Mouse (Mus musculus) myocyte (in vitro differentiated cells): ENCODE data around the gene Atp1a2. TPM values are rescaled to one million over a fixed set of nuclear protein-coding genes. Genes with fewer than 3 reads are reported as not detected.

Experiments used
- H3K27me3 ChIP-seq: one replicate; pipeline ENCODE4 v1.6.1; 2011; ENCODE audit not compliant: control insufficient read depth, insufficient read depth, insufficient read length
- H3K36me3 ChIP-seq: one replicate; pipeline ENCODE4 v1.6.1; 2011; ENCODE audit not compliant: control insufficient read depth, insufficient read depth
- H3K4me2 ChIP-seq: one replicate; pipeline ENCODE4 v1.6.1; 2011; ENCODE audit warnings: low read depth, control low read depth
- H3K4me3 ChIP-seq: one replicate; pipeline ENCODE4 v1.5.1; 2011; ENCODE audit warnings: mild to moderate bottlenecking, control low read depth, moderate library complexity
- H3K79me2 ChIP-seq: one replicate; pipeline ENCODE4 v1.6.1; 2011; ENCODE audit not compliant: control insufficient read depth, insufficient read depth
- H3ac ChIP-seq: one replicate; pipeline ENCODE4 v1.6.1; 2011; ENCODE audit not compliant: control insufficient read depth, insufficient read length
- CEBPB ChIP-seq: IDR thresholded peaks from 2 replicates; pipeline ENCODE4 v1.6.1; 2011; ENCODE audit warnings: mild to moderate bottlenecking, moderate library complexity; ENCODE audit not compliant: poor library complexity, insufficient read depth, severe bottlenecking
- E2F4 ChIP-seq: IDR thresholded peaks from one replicate; pipeline ENCODE4 v1.6.1; 2011; ENCODE audit warnings: mild to moderate bottlenecking, control low read depth, moderate library complexity; ENCODE audit not compliant: insufficient read depth
- MAX ChIP-seq: IDR thresholded peaks from one replicate; pipeline ENCODE4 v1.6.1; 2011; ENCODE audit warnings: low read depth, mild to moderate bottlenecking, control low read depth
- MYOD1 ChIP-seq, 3 experiments: IDR thresholded peaks; one replicate each; pipeline ENCODE4 v1.6.1; 2011; ENCODE audit warnings: control low read depth in 2 of 3, low read depth in 2 of 3, mild to moderate bottlenecking in 2 of 3, moderate library complexity in 1 of 3; ENCODE audit not compliant: insufficient read length in 2 of 3, control insufficient read depth in 1 of 3
- MYOG ChIP-seq, 3 experiments: IDR thresholded peaks; one replicate each; pipeline ENCODE4 v1.6.1; 2011; ENCODE audit warnings: control low read depth in 2 of 3, low read depth in 2 of 3, mild to moderate bottlenecking in 2 of 3; ENCODE audit not compliant: insufficient read length in 2 of 3, control insufficient read depth in 1 of 3, insufficient read depth in 1 of 3
- POLR2A ChIP-seq: IDR thresholded peaks from one replicate; pipeline ENCODE4 v1.6.1; 2011; ENCODE audit warnings: low read depth, mild to moderate bottlenecking, control low read depth, moderate library complexity; ENCODE audit not compliant: insufficient read length
- POLR2AphosphoS2 ChIP-seq: IDR thresholded peaks from one replicate; pipeline ENCODE4 v1.6.1; 2011; ENCODE audit warnings: low read depth, control low read depth; ENCODE audit not compliant: insufficient read length
- REST ChIP-seq: IDR thresholded peaks from one replicate; pipeline ENCODE4 v1.6.1; 2011; ENCODE audit warnings: mild to moderate bottlenecking, control low read depth, moderate library complexity; ENCODE audit not compliant: insufficient read depth, insufficient read length
- SRF ChIP-seq: IDR thresholded peaks from one replicate; pipeline ENCODE4 v1.6.1; 2011; ENCODE audit warnings: low read depth; ENCODE audit not compliant: control insufficient read depth, insufficient read length
- TCF12 ChIP-seq: IDR thresholded peaks from one replicate; pipeline ENCODE4 v1.6.1; 2011; ENCODE audit warnings: mild to moderate bottlenecking, control low read depth; ENCODE audit not compliant: poor library complexity, insufficient read depth, severe bottlenecking
- TCF3 ChIP-seq: IDR thresholded peaks from one replicate; pipeline ENCODE4 v1.6.1; 2011; ENCODE audit warnings: low read depth, control low read depth; ENCODE audit not compliant: insufficient read length
- USF1 ChIP-seq: IDR thresholded peaks from one replicate; pipeline ENCODE4 v1.6.1; 2011; ENCODE audit warnings: low read depth, mild to moderate bottlenecking, control low read depth, moderate library complexity
- polyA plus RNA-seq: library from polyadenylated mRNA; unstranded; fragments of >200 nt; fragmentation: generic; extraction: Trizol; gene quantifications from one replicate; pipeline ENCODE4 v1.2.1, GENCODE M21; 2012; ENCODE audit warnings: missing spikeins

Atp1a2 gene
- 92.9 TPM for polyA plus RNA-seq

DNA sequence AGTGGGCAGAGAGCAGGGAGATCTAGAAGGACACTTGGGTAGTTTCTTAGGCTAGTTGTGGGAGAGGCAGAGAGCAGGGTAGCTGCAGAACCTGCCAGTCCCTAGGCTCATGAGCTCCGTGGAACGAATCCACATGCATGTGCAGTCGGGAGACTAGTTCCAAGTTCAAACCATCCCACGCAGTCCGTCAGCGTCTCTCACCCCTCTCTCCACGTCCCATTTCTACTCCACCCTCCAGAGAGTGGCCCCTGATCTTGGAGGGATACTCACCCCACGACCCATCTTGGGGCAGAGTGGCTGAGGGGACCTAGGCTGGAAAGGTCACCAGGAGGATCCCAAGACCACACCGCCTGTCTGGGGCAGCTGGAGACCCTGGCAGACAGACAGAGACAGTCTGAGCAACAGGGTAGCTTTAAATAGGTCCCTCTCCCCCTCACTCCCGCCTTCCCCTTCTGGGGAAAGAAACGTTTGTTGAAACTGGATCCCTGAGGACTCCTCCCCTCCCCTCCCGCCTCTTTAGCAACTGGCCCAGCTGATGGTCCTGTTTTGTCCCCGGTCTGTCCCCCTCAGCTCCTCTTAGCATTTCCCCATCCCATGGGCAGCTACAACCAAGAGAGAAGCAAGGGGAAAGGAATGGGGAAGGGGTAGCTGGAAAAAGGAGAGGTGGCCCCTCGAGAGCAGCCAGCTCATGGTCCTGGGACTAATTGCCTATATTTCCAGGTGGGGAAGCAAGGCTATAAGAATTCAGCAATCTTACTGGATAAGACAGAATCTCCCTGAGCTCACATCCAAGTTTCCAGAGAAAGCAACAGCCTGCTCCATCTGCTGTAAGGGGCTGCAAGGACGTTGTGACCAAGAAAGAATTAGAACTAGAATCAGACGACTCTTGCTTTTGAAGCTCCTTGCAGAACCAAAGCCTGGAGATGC lies at the start of gene Atp1a2:
Gene Atp1a2 (minus strand): TSS at position 454 of the 927 bp plus-strand sequence.
- Histone ChIP-seq H3K36me3 (no peaks in the 10 kb centered on the region), H3K27me3 (no peaks in the 10 kb centered on the region), H3K79me2 (no peaks in the 10 kb centered on the region), H3K4me2 (peak within 1 kb of the TSS; percentile 78), H3ac (peak within 1 kb of the TSS; percentile 26), H3K4me3 (peak within 1 kb of the TSS; percentile 29)
- TF ChIP-seq MYOD1 (IDR thresholded peaks at IDR 0.05; ENCODE audit: control insufficient read depth in 1 of 3, insufficient read length in 2 of 3, low read depth in 2 of 3) = peak in 2 of 3 experiments; percentile 54 to 83
- no peak for TF ChIP-seq SRF
- TF ChIP-seq E2F4 = no peak
- no peak for TF ChIP-seq REST
- no peak for TF ChIP-seq MAX
- peak; percentile 74 for TF ChIP-seq POLR2AphosphoS2
- TF ChIP-seq USF1 = no peak
- peak in 2 of 3 experiments; percentile 67 to 83 for TF ChIP-seq MYOG (IDR thresholded peaks at IDR 0.05; ENCODE audit: control insufficient read depth in 1 of 3, insufficient read depth in 1 of 3, insufficient read length in 2 of 3, low read depth in 2 of 3)
- TF ChIP-seq CEBPB = no peak
- TF ChIP-seq TCF12 = no peak
- TF ChIP-seq POLR2A = peak; percentile 62
- no peak for TF ChIP-seq TCF3

DNA sequence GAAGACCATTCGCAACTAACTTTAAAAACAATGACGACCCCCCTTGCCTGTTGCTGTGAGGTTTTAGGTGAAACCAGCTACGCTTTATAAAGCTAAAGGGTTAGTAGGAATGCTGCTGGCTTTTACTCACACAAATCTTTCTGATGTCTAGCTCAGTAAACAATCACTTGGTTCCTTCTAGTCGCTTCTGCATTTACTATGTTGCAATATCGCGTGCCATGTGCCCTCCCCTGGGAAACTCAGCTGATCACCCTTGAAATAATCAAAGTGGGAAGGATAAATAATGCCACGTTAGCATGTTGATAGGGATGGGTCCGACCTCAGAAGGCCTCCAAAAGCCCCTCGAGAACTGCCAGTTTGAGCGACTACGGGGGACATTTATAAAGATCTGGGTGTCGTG lies 49.5 kb upstream of the Atp1a2 start:
- H3K4me3 ChIP-seq = no peak overlapping the region
- no peak overlapping the region for H3ac ChIP-seq
- H3K27me3 ChIP-seq = peaks cover 71% of the 10 kb centered on the region
- H3K79me2 ChIP-seq = no peaks in the 10 kb centered on the region
- no peak overlapping the region for H3K4me2 ChIP-seq
- no peak for TF ChIP-seq POLR2A
- TF ChIP-seq MAX = no peak
- TF ChIP-seq SRF = no peak
- TF ChIP-seq POLR2AphosphoS2 = no peak
- TF ChIP-seq TCF3 = no peak
- no peak for TF ChIP-seq TCF12
- no peak for TF ChIP-seq CEBPB
- no peak for TF ChIP-seq MYOD1 (IDR thresholded peaks at IDR 0.05; ENCODE audit: control insufficient read depth in 1 of 3, insufficient read length in 2 of 3, low read depth in 2 of 3)
- no peak for TF ChIP-seq E2F4
- no peak for TF ChIP-seq REST
- TF ChIP-seq USF1 = no peak
- TF ChIP-seq MYOG (IDR thresholded peaks at IDR 0.05; ENCODE audit: control insufficient read depth in 1 of 3, insufficient read depth in 1 of 3, insufficient read length in 2 of 3, low read depth in 2 of 3) = no peak
- H3K36me3 ChIP-seq = no peaks in the 10 kb centered on the region

DNA sequence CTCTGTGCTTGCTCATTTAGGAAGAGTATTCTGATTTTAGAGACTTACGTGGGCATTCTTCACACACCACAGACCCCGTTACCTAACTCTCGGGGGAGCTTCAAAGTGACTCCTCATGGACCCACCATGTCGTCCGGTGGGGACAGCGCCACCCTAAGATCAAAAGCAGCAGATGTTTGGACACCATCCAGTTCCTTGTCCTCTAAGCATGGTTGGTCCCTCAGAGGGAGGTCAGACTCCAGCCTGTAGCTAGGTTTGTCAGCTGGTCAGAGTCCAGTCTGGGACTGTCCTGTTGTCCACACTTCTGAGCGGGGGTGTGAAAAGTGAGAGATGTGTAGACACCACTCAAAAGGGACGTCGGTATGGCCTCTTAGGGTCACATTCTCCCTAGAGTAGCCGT lies 48.8 kb upstream of the Atp1a2 start:
- no peak overlapping the region for H3K4me2 ChIP-seq
- H3K79me2 ChIP-seq = no peaks in the 10 kb centered on the region
- no peak overlapping the region for H3ac ChIP-seq
- H3K27me3 ChIP-seq = peaks cover 76% of the 10 kb centered on the region
- TF ChIP-seq SRF = no peak
- no peak for TF ChIP-seq TCF12
- TF ChIP-seq POLR2A = no peak
- no peak overlapping the region for H3K4me3 ChIP-seq
- H3K36me3 ChIP-seq = no peaks in the 10 kb centered on the region

DNA sequence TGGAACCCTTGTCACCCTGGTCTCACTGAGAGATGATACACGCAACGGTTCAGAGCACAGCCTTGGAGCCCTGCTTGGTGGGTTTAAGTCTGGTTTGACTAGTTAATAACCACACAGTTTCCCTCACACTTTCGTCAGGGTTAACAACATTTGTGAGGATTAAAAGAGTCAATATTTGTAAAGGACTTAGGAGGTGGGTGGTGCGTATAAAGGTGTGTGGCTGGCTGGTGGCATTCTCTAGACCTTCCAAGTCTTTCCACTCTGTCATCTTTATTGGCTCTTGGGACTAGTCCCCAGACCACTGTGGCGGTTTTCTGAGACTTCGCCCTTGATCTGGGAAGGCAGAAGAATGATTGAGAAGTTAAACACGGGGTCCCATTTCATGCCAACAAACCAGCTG lies 47.0 kb upstream of the Atp1a2 start:
- H3K27me3 ChIP-seq = peaks cover 78% of the 10 kb centered on the region
- H3K4me3 ChIP-seq = no peak overlapping the region
- no peak overlapping the region for H3K4me2 ChIP-seq
- TF ChIP-seq E2F4 (no peak), MYOD1 (IDR thresholded peaks at IDR 0.05; ENCODE audit: control insufficient read depth in 1 of 3, insufficient read length in 2 of 3, low read depth in 2 of 3) (no peak), TCF12 (no peak), REST (no peak), POLR2A (no peak), USF1 (no peak), MAX (no peak), MYOG (IDR thresholded peaks at IDR 0.05; ENCODE audit: control insufficient read depth in 1 of 3, insufficient read depth in 1 of 3, insufficient read length in 2 of 3, low read depth in 2 of 3) (no peak)
- H3K36me3 ChIP-seq = no peaks in the 10 kb centered on the region
- H3ac ChIP-seq = no peak overlapping the region
- H3K79me2 ChIP-seq = no peaks in the 10 kb centered on the region
